Mouse (Mus musculus) spleen, adult 10 weeks (tissue): Measurements from ENCODE around the gene Ppp2r2d. TPM values are rescaled to one million over a fixed set of nuclear protein-coding genes. Genes with fewer than 3 reads are reported as not detected.

ENCODE experiments used
- polyA plus RNA-seq: library from polyadenylated mRNA; stranded (reverse); fragments of 350-450 nt; fragmentation: Illumina TruSeq; extraction: RNeasy Lipid Tissue Mini Kit (QIAGEN cat#74804); gene quantifications from one replicate; pipeline ENCODE4 v1.2.3, GENCODE M21; 2015; ENCODE audit warnings: low replicate concordance; ENCODE audit not compliant: insufficient read depth

Ppp2r2d gene
- polyA plus RNA-seq = 44.9 TPM

GRCm38 (mm10) chr7:138845544-138846391, at the start of gene Ppp2r2d, which contains the start of gene Mapk1ip1:
Gene Ppp2r2d, plus strand, starts transcription at chr7:138846079.
Gene Mapk1ip1, minus strand, starts transcription at chr7:138846273.

DNA sequence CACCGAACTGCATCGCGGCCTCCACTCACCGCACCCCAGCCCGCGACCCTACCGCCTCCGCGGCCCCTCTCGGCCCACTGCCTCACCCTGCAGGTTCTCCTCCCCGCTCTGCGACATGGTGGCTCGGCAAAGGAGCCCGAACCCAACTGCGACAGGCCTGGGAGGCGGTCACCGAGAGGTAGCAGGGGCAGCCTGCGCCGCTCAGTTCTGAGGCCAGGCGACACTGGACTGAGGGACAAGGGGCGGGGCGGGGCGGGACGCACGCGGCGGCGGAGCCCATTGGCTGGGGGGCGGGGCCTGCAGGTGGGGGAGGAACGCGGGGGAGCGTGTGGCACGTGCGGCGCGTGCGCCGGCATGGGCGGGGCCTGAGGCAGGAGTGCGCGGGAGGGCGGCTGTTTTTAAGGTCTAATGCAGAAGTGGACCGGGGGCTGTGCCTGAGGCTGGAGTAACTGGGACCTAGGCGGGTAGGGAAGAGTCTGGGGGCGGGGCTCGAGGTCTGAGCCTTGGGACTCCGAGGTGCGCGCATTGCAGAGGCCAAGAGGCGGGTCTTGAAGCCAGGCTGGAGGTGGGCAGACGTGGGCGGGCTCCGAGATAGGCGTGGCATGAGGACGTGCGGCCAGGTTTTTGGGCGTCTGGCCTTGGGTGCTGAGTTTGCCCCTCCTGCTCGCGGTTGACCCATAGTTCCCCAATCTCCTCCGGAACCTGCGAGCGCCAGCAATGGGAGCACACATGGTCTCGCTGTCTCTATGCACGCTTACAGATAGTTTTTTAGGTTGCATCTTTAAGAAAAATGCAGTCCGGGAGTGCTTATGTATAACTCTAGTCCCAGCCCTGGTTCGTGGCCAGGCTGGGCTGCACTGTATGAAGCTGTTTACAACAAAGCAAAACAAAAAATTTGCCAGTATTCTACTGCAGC, 63.7 kb downstream of the Ppp2r2d start, which contains the start of gene Bnip3:
Gene Bnip3 (minus strand): TSS at position 243 of the 916 bp plus-strand sequence.

Other genes starting within 250 kb of the Ppp2r2d start
- gene Mapk1ip1, start 194 bp downstream of the Ppp2r2d start, polyA plus RNA-seq = 46.3 TPM
- gene Bnip3, start 63.4 kb downstream of the Ppp2r2d start, polyA plus RNA-seq = 21.1 TPM
- 0.62 TPM for gene Jakmip3, start 94.7 kb downstream of the Ppp2r2d start, polyA plus RNA-seq
- 0.19 TPM for gene Dpysl4, start 239.9 kb downstream of the Ppp2r2d start, polyA plus RNA-seq